Mouse (Mus musculus) ES-Bruce4 (cell line): ENCODE measurements around the gene Lyz2.

Experiments used
- CTCF ChIP-seq: IDR thresholded peaks from one replicate; pipeline ENCODE4 v1.8.1; 2011; ENCODE audit warnings: low read depth, low read length
- EP300 ChIP-seq: IDR thresholded peaks from 2 replicates; pipeline ENCODE4 v1.6.1; 2011; ENCODE audit warnings: low read depth, low read length; ENCODE audit not compliant: insufficient read depth
- POLR2A ChIP-seq: IDR thresholded peaks from one replicate; pipeline ENCODE4 v1.8.1; 2011; ENCODE audit warnings: low read length; ENCODE audit not compliant: insufficient read depth

DNA sequence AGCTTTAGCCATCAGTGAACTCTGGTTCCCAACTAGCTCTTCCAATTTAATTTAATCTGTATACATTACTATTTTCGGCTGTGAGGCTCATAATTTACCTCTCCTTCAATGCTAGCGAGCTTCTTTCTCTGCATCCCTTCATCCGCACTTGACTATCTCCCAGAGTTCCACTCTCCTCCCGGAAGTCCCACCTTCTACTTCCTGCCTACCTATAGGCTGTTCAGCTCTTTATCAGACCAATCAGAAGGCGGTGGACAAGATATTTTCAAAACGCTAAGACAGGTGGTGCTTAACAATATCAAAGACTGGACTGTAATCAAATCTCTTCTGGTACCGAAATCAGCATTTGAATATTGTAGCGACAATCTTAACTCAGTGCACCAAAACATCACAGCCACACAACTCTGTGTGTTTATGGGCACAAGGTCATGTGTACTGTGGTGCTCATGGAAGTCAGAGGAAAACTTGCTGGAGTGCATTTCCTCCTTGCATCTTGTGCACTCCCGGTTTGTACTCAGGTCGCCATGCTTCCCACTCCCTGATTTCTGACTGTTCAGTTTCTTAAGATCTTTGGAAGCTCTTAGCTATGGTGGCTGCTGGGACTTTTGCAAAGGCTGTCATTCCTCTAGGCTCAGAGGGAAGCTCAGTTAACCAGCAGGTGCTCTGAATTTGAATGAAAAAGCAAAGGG, 6.3 kb downstream of the Lyz2 start:
- no peak for TF ChIP-seq CTCF
- no peak for TF ChIP-seq POLR2A
- no peak for TF ChIP-seq EP300
